Mouse (Mus musculus) c-Kit-positive CD71-negative TER-119-negative erythroid progenitor cells, embryonic 14.5 days (primary cell): Measurements from ENCODE around the gene Snrpf.
"Not testable (repeated sequence)": the region's sequence is repeated elsewhere in the genome, so short reads cannot be mapped to it uniquely, and the experiment has no call there.

Experiments used
- DNase-seq: peaks from one replicate; pipeline ENCODE4 v3.0.0-alpha.2; 2013; ENCODE audit warnings: low read depth

The Snrpf gene

DNA sequence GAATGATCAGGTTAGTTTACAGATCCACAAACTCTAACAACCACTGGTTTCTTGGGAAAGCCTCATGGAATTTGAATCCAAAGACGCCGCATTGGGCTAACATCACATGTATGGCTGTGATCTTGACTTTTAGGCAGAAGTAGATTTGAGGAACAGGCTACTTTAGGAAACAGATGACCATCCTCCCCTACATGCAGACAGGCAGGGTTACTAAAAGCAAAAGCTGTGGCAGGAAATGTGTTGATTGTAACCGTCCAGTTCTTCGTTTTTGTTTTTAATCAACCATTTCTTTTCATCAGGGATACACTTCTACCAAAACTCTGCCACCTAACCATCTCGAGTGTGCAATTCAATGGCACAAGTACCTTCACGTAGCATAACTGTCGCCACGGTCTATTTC, 13.5 kb downstream of the Snrpf start:
- DNase-seq, result no peak

DNA sequence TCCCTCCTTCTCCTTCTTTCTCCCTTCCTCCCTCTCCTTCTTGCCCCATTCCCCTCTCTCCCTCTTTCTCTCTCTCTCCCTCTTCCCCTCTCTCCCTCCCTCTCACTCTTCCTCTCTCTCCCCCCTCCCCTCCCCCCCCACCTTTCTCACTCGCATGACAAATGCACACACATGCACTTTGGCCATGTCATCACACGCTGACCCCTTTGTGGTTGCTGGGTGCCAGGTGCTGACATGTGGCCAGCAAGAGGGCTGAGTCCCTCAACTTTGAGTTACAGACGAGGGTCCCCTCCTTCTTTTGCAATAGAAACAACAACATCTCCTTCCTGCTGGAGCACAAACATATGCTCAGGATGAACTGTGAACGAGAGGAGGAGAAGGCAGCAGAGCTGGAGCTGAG, 14.5 kb downstream of the Snrpf start:
- no peak for DNase-seq

DNA sequence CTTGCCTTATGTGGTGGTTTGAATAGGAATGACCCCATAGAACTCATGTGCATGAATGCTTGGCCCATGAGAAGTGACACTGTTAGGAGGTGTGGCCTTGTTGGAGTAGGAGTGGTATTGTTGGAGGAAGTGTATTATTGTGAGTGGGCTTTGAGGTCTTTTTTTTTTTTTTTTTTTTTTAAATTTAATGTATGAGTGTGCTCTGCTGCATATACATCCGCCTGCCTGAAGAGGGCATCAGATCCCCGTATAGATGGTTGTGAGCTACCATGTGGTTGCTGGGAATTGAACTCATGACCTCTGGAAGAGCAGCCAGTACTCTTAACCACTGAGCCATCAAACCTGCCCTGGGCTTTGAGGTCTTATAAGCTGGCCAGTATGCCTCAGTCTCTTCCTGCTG, 17.3 kb downstream of the Snrpf start:
- DNase-seq, result no peak

DNA sequence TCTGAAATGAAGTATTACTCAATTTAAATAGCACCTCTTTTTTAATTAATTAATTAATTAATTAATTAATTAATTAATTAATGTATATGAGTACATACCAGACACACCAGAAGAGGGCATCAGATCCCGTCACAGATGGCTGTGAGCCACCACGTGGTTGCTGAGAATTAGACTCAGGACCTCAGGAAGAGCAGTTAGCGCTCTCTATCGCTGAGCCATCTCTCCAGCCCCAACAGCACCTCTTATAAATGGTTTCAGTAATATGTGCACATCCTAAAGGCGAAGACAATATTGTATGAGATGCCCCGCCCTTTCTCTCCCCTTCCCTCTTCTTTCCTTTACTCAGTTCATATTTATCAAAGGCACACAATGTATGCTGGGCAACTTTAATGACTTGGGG, 20.8 kb downstream of the Snrpf start:
- DNase-seq, result no peak

DNA sequence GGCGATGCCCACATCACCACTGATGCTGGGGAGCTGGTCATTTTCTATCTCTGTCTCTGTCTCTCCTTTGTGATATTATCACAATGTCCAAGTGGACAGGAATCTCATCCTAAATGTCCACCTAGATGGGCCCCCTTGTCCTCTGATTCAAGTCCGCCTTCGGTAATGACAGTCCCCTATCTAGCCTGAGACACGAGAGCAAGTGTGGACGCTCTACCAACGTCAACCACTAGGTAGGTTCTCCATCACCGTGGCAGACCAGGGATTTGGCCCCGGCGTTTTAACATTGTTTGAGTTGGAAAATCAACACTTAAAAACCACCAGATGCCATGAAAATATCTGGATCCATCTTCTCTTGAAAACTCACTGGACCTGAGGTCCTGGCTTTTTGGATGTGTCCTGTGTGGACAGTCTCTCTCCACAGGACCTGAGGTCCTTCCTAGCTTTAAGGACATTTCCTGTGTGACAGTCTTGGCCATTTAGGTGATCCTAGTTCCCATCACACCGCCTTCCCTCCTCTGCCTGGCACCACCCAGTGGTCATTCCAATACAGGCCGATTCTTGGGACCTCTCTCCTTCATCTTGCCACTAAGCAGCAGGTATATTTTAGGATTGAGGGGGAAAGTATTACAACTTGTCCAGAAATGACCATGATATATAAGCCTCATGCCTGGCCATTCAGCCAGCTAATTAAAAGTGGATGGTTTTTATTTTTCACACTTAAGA, 21.5 kb downstream of the Snrpf start:
- DNase-seq, result no peak

DNA sequence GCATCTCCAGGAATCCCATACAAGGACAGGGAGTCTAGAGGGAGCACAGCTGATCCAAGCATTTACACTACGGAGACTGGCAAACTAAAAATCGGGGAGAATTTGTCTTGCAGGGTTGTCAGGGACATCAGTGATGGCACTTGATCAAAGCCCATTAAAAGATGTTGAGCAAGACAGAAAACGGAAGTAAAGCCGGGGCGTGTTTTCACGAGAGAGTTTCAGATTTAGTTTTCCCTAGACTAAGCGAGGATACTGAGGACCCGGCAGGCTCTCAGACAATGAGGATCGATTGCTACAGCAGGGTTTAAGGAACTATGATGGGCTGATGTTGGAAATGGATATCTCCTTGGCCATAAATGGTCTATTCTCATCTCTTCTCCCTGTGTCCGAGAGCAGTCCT, 22.4 kb downstream of the Snrpf start:
- DNase-seq, result no peak

DNA sequence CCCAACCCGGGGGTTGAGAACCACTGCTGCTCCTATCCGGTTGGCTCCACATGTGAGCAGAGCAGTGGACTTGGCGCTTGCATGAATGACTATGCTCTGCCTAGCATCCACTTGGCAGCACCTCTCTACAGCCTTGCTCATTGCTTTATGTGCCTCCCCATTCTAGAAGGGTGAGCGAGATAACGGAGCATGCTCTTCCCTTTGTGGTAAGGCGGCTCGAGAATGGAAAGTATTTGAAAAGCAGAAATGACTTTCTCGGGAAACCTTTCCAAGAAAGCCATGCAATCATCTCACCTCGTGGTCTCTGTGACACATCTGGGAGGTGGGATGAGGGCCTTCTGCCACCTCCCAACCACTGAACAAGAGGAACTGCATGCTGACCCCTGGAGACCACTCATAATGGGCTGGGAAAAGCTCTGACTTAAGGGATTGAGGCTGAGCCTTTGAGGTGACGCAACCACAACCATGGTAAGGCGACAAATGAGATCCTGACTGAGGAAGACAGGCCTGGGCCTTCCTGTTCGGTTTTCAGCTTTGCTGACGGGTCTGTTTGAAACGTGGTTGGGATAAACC, 24.9 kb downstream of the Snrpf start:
- no peak for DNase-seq

DNA sequence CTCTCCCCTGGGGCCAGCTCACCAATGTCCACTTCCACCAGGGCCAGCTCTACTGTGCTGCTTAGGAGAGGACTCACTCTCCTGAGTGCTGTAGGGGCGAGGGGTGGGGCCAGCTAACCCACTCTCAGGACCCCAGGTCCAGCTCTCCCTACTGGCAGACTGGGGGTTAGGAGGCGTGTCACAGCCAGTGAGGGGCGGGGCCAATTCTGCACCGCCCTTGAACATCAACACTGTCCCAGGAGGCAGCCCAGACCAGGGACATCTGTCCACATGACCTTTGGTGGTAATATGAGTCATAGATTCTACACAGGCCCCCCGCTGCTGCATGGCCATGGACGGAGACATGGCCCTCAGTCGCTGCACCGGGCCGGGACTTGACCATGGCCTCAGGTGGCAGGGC, 29.7 kb downstream of the Snrpf start:
- no peak for DNase-seq

DNA sequence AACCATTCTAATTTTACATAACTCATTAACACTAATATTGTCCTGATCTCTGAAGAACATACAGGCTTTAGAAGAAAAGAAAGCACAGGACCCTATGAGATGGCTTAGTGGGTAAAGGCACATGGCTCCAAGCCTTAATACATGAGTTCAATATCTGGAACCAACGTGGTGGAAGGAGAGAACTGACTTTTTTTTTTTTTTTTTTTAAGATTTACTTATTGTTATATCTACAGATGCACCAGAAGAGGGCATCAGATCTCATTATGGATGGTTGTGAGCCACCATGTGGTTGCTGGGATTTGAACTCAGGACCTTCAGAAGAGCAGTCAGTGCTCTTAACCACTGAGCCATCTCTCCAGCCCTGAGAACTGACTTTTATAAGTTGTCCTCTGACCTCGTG, 31.5 kb downstream of the Snrpf start:
- not testable (repeated sequence) for DNase-seq

DNA sequence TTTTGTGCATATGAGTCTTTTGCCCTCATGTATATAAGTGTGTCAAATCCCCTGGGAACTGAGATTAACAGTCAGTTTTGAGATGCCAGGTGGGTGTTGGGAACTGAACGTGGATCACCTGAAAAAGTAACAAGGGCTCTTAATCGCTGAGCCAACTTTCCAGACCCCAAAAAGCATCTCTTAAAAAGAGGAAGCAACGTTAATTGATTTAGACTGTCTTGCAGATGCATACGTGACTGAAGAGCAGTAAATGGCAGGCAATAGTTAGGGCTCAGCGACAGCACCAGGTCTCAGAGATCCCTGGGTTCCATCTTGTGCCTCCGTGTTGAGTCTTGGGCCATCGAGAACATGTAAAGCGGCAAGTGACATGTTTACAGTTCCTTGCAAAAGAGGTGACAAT, 36.9 kb downstream of the Snrpf start:
- DNase-seq, result no peak

DNA sequence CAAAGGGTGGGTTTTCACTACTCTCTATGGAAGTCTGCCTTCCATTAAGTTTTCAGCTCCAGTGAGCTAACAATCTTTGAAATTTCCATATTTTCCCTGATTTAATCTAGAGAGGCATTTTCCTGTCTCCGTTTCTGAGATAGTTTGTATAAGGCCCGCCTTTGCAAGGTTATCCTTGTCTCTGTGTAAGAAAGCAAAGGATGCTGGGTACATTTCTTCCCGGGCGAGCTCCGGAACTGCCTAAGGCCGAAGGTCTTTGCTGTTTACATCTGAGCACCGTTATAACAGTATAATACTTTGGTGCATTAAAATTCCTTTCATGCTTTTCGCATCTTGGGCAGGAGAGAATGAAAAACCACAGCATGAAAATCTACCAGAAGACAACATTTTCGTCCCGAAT, 39.7 kb downstream of the Snrpf start:
- no peak for DNase-seq

DNA sequence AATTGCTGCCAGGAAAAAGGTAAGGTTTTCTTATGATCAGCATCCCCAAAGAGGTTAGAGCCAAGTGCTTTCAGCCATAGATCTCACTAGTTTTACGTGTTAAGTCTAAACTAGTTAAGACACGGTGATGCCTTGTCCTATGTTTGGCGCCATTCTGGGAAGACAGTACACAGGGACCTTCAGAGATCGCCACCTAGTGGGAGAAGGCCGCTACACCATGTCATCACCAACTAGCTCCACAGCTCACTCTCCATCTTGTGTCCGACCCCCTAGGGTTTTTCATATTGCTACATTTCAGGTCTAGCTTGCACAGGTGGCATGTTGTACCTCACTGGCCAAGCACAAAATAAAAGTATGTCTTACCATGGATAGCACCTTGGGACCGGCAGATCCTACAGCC, 40.5 kb downstream of the Snrpf start:
- DNase-seq, result peak; percentile 67

DNA sequence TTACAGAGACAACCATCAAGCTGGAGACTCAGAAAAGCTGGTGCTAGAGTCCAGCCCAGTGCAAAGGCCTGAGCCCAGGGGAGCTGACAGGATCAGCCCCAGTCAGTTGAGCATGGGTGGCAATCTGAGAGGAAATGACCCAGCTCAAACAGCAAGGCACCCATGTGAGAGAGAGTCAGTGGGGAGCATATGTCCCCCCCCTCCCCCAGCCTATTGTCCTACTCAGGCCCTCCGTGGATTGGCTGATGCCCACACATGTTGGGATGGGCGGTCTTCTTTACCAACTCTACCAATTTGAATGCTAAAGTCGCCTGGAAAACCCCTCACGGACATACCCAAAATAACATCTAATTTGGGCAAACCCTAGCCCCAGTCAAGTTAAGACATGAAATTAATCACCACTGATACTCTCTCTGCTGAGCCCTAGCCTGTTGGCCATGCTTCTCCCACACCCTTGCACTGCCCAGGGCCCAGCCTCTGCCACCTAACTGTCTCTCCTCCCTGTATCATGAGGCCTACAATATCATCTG, 41.7 kb downstream of the Snrpf start:
- no peak for DNase-seq

DNA sequence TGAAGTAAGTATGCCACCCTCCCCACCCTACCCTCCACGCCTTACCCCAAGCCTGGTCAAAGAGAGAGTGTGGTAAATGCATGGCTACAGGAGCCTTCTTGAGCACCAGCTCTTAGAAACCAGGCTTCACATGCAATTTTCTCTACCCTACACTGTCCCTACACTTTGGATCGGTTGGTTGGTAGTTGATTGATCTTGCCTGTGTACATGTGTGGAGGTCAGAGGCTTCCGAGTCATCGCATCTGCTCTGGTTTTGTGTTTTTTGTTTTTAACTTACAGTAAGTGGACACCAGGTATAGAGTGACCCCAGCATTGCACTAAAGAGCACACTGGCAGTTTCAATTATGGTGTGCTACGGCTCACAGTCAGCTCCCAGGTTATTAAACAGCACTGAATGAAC, 45.3 kb downstream of the Snrpf start:
- no peak for DNase-seq

DNA sequence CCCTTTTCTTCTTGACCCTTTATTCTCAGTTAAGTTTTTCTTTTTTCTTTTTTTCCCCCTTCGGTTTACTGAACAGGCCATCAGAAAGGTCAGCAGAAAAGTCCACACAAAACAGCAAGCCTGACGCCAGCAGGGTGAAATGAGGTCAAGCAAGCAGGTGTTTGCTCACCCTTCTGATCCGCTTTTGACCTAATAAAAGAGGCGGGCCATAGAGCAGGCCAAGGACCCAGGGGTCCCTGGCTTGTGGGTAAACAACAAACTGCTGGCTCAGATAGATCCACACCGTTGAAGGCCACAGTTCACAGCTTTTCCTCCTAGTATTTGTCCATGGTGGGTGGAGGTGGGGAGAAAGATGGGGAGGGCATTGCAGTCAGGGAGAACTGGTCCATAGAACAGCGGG, 46.3 kb downstream of the Snrpf start:
- no peak for DNase-seq

DNA sequence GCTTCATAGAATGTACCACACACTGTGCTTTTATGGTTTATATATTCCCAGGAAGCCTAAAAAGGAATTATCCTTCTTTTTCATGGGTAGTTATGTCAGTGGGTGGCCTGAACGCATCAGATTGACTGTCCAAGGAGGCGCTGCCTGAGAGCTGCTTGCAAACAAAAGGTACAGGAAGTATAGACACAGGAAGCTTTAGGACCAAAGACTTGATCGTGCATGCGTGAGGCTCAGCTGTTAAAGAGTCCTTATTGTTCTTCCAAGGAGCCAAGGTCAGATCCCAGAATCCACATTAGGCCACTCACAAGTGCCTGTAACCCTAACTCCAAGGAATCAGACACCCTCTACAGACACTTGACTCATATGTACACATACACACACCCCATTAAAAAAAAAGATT, 47.1 kb downstream of the Snrpf start:
- no peak for DNase-seq

DNA sequence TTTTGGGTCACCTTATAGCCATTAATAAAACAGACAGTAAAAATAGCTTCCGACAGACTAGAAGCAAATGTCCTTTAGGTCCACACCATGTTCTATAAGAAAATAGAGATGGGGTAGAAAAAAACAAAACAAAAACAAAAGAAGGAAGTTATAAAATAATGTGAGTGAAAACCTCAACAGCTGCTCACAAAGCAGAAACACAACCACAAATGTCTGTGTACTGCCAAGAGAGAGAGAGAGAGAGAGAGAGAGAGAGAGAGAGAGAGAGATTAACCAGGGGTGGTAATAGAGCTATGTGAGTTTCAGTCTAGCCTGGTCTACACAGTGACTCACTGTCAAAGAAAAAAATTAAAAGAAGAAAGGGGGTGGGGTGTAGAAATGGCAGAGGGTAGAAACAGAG, 47.9 kb downstream of the Snrpf start:
- DNase-seq, result no peak

DNA sequence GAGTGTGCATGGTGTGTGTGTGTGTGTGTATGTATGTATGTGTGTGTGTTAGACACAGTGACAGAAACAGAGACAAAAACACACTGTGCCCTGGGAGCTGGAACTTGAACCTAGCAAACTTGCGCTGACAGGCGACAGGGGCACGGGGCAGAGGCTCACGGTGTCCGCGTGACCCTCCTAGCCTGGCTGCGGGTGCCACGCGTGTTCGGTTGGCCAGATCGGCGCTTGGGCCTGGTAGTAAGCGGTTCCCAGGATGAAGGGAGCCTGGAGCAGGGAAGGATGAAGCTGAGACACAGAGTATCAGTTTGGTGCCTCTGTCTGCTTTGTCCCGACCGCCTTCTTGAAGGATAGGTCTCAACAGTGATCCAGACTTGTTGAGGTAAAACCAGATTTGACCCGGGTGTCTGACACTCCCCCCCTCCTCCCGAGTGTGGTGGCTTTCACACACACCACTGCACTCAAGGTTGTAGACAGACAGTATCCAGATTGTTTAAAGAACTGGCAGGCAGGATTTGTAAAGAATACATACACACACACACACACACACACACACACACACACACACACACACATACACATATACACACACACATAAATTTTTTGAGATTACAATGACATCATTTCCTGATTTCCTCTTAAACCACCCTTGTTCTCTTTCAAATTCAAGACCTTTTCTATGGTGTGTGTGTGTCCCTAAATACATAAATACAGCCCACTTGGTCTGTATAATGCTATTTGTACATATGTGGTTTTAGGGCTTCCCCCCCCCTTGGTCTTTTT, 48.9 kb downstream of the Snrpf start, which contains the start of gene Ccdc38:
TSS of gene Ccdc38 (plus strand) at position 202 of the 780 bp plus-strand sequence.
- no peak for DNase-seq

DNA sequence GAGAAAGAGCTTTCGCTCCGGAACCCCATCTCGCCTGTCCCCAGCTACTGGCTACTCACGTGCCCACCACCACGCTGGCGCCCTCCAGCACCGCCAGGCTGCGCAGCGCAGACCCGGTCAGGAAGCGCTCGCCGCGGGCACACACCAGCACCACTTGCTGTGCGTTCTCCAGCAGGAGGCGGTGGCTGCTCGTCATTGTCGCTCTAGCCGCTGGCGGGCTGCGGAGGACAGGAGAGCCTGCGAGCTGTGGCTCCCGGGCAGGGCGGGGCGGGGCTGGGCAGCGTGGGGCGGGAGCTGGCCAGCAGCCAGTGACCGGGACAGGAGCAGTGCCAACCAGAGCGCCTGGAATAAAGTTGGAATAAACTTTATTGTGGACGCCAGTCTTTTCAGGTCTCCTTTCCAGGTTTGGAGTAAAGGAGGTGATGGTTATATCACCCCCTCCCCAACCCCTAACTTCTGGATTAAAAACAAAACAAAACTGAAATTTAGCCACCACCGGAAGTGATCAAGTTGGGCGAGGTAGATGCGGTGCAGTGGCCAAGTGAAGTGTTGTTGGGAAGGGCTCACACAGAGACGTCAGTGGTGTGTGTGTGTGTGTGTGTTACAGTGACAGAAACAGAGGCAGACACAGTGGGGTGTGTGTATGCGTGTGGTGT, 49.6 kb downstream of the Snrpf start, which contains the start of gene Amdhd1:
TSS of gene Amdhd1 (minus strand) at position 259 of the 656 bp plus-strand sequence.
- DNase-seq, result peak; percentile 70

DNA sequence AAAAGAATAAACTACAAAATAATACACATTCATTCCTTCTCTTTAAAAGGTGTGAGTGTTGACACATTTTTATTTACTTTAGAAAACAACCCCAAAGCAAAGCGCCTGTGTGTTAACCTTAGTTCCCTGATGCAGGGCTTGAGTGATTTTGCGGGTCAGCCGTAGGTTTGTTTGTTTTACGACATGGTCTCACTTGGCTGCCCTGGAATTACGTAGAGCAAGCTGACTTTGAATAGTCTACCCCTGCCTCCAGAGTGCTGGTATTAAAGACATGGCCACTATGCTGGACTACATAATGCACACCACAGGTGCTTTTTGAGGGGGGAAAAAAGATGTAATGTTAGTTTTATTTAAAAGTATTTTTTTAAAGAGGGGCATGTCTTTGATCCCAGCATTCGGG, 50.7 kb downstream of the Snrpf start:
- DNase-seq, result no peak

DNA sequence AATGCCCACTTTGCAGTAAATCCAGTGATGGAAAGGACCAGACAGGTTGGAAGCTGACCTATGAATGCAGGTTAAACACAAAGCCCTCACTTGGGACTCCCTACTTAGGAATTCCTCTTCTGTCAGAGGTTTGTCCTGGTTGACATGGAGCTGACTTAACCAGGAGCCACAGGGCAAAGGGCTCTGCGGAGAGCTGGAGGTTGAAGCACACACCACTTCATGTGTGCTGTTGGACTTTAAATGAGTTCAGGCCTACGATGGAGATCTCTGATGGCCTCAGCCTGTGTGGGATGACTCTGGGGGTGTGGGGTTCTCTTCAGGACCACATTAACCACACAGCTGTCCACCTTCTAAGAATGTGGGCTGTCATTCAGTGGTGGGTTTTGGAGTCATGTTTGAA, 51.2 kb downstream of the Snrpf start:
- DNase-seq, result no peak
